Mouse (Mus musculus) central nervous system, embryonic 11.5 days (tissue): ENCODE measurements around the gene Pcdh8. TPM values are rescaled to one million over a fixed set of nuclear protein-coding genes. Genes with fewer than 3 reads are reported as not detected.

Experiments
- polyA plus RNA-seq: library from polyadenylated mRNA; depleted of rRNA; stranded (reverse); fragments of >200 nt; gene quantifications from 2 replicates; pipeline ENCODE4 v1.2.3, GENCODE M21; 2012; rRNA removed

The Pcdh8 gene
- polyA plus RNA-seq: 20.5 and 36.9 TPM in 2 replicates

DNA sequence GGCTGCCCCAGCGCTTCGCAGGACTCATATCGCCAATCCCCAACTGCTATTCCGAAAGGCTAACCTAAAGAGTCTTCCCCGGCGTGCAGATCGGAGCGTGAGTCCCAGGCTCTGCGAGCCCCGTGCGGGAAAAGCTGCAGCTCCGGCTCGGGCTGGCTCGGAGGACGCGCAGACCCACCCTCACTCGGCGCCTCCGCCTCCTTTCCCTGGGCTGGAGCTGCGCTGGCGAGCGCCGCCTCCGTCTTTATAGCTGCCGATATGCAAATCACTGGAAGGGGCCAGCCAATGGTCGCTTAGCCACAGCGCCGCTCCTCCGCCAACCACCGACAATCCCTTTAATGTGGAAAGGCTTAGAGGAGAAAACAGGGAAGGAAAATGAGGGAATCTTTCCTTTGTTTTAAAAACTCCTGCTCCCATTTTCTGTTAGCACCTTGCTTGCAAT, at the start of gene Pcdh8:
TSS of gene Pcdh8 (minus strand) at position 219 of the 442 bp plus-strand sequence.

Other genes starting within 250 kb of the Pcdh8 start
- 97.9 and 121 TPM in 2 replicates for gene Sugt1, start 183.6 kb downstream of the Pcdh8 start, polyA plus RNA-seq
- gene Cnmd, start 109.1 kb downstream of the Pcdh8 start, polyA plus RNA-seq: 5.7 and 13.1 TPM in 2 replicates
- 1.3 and 2.5 TPM in 2 replicates for gene Olfm4, start 212.8 kb upstream of the Pcdh8 start, polyA plus RNA-seq